Mouse (Mus musculus) intestine, embryonic 15.5 days (tissue): ENCODE measurements around the gene Hydin. TPM values are rescaled to one million over a fixed set of nuclear protein-coding genes. Genes with fewer than 3 reads are reported as not detected.

ENCODE experiments used
- ATAC-seq: fragments of 200-750 bp; cut with Nextera tagmentation; 2 replicates; pipeline ENCODE4 v1.8.0; 2017; ENCODE audit warnings: moderate TSS enrichment, moderate library complexity
- H3K27ac ChIP-seq: fragments of 300-500 bp; sonication (generic); 2 replicates; pipeline ENCODE4 v1.5.1; 2015; ENCODE audit warnings: mild to moderate bottlenecking, inconsistent platforms
- H3K27me3 ChIP-seq: fragments of 300-500 bp; sonication (generic); replicated peaks from 2 replicates; pipeline ENCODE4 v1.6.1; 2015; ENCODE audit warnings: inconsistent platforms
- H3K36me3 ChIP-seq: fragments of 300-500 bp; sonication (generic); 2 replicates; pipeline ENCODE4 v1.6.1; 2015; ENCODE audit warnings: inconsistent platforms
- H3K4me1 ChIP-seq: fragments of 300-500 bp; sonication (generic); replicated peaks from 2 replicates; pipeline ENCODE4 v1.6.1; 2015; ENCODE audit warnings: inconsistent platforms
- H3K4me2 ChIP-seq: fragments of 300-500 bp; sonication (generic); replicated peaks from 2 replicates; pipeline ENCODE4 v1.6.1; 2015; ENCODE audit warnings: mild to moderate bottlenecking, inconsistent platforms
- H3K4me3 ChIP-seq: fragments of 300-500 bp; sonication (generic); replicated peaks from 2 replicates; pipeline ENCODE4 v1.5.1; 2015; ENCODE audit warnings: inconsistent platforms
- H3K9ac ChIP-seq: fragments of 300-500 bp; sonication (generic); 2 replicates; pipeline ENCODE4 v1.6.1; 2015; ENCODE audit warnings: inconsistent platforms
- H3K9me3 ChIP-seq: fragments of 300-500 bp; sonication (generic); 2 replicates; pipeline ENCODE4 v1.6.1; 2016; ENCODE audit warnings: inconsistent platforms
- WGBS: fragments of 180-500 bp; shearing (Covaris S2); methylation state at CpG from one replicate; pipeline ENCODE4 v1.1.7; 2015; 5-methylcytosine and 5-hydroxymethylcytosine counted together
- polyA plus RNA-seq: library from polyadenylated mRNA; unstranded; fragments of >200 nt; fragmentation: Nextera tagmentation; extraction: Ambion mirVana; gene quantifications from 2 replicates; pipeline ENCODE4 v1.2.1, GENCODE M21; 2015

Gene Hydin
- polyA plus RNA-seq, 1 experiment from 2014 or later, result 0.03 TPM

GRCm38 (mm10) chr8:110648577-110648976, 381.8 kb downstream of the Hydin start:
- Histone ChIP-seq H3K27me3 (no peaks in the 10 kb centered on the region), H3K4me3 (no peak overlapping the region), H3K9me3 (no peaks in the 10 kb centered on the region), H3K9ac (no peak overlapping the region), H3K27ac (no peak overlapping the region), H3K4me2 (no peak overlapping the region), H3K36me3 (peaks cover 8% of the 10 kb centered on the region; the same call in 1 of the 2 replicates), H3K4me1 (no peaks in the 10 kb centered on the region)
- no peak for ATAC-seq
- WGBS, result 90% methylated on average over 3 of the region's 3 CpGs

DNA sequence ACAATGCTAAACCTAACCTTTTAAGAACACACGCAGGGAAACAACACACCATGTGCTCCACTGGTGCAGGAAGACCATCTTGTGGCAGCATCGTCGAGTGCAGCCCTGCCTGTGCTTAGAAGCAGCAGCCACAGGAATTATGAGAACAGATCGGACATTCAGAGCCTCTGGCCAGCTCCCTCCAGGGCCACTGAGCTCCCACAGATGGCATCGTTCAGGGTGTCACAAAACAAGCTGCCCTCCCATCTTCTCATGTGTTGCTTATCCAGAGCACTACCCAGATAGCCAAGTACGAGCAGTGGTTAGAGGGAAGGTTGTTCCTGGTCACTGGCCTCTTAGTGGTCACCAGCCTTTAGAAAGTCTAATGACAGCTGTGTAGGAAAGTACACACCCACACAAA, 382.5 kb downstream of the Hydin start:
- 91% methylated on average over 6 of the region's 6 CpGs for WGBS
- ATAC-seq, result no peak
- Histone ChIP-seq H3K27me3 (no peaks in the 10 kb centered on the region), H3K4me1 (no peaks in the 10 kb centered on the region), H3K9me3 (no peaks in the 10 kb centered on the region), H3K4me2 (no peak overlapping the region), H3K27ac (no peak overlapping the region), H3K4me3 (no peak overlapping the region), H3K9ac (no peak overlapping the region), H3K36me3 (peaks cover 8% of the 10 kb centered on the region; the same call in 1 of the 2 replicates)

DNA sequence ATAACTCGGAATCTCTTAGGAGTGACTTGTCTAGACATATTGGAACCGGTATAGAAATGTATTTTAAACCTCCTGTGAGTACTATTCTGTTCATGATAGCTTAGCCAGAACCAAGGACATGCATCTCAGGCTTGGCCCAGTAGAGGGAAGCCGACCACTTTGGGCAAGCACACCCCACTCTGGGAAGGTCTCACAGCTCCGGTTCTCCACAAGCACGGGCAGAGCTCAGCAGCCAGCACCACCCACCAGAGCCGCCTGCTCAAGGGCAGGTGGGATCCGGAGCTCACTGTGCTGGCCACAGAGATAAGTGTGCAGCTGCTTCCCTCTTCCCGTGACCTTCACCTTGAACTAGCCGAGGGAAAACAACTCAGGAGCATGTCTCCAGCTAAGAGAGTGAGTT, 384.1 kb downstream of the Hydin start:
- ATAC-seq, result no peak

DNA sequence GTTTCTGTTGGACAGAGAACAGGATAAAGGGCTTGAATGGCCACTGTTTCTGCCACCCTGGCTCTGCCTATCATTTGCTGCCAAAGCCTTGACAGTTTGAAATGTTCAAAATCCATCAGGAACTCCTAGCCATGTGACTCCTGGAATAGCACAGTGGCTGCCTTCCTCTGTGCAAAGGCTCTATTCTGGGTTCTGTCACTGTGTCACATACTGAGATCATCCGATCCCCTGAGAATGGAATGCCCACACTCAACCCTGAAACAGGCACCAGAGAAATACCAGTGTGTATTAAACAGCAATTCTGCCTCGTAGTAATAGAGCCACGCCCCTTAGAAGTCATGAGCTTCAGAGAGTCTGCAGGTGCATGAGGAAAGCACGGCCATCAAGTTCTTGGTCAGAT, 385.1 kb downstream of the Hydin start:
- no peak overlapping the region for H3K27ac ChIP-seq
- no peak overlapping the region for H3K4me2 ChIP-seq
- H3K36me3 ChIP-seq, result 0 out of 2 replicates have a peak, but pooled peaks cover 4% of the 10 kb centered on the region
- no peaks in the 10 kb centered on the region for H3K9me3 ChIP-seq
- H3K27me3 ChIP-seq, result no peaks in the 10 kb centered on the region
- H3K4me3 ChIP-seq, result no peak overlapping the region
- no peak for ATAC-seq
- WGBS, result 77% methylated on average over 4 of the region's 4 CpGs
- H3K9ac ChIP-seq, result no peak overlapping the region
- no peaks in the 10 kb centered on the region for H3K4me1 ChIP-seq

More for the DNA sequence above, 384.1 kb downstream of the Hydin start:
- Histone ChIP-seq H3K9me3 (no peaks in the 10 kb centered on the region), H3K27me3 (no peaks in the 10 kb centered on the region), H3K27ac (no peak overlapping the region), H3K4me1 (no peaks in the 10 kb centered on the region), H3K4me2 (no peak overlapping the region), H3K4me3 (no peak overlapping the region), H3K36me3 (0 out of 2 replicates have a peak, but pooled peaks cover 4% of the 10 kb centered on the region), H3K9ac (no peak overlapping the region)
- 78% methylated on average over 9 of the region's 9 CpGs for WGBS

DNA sequence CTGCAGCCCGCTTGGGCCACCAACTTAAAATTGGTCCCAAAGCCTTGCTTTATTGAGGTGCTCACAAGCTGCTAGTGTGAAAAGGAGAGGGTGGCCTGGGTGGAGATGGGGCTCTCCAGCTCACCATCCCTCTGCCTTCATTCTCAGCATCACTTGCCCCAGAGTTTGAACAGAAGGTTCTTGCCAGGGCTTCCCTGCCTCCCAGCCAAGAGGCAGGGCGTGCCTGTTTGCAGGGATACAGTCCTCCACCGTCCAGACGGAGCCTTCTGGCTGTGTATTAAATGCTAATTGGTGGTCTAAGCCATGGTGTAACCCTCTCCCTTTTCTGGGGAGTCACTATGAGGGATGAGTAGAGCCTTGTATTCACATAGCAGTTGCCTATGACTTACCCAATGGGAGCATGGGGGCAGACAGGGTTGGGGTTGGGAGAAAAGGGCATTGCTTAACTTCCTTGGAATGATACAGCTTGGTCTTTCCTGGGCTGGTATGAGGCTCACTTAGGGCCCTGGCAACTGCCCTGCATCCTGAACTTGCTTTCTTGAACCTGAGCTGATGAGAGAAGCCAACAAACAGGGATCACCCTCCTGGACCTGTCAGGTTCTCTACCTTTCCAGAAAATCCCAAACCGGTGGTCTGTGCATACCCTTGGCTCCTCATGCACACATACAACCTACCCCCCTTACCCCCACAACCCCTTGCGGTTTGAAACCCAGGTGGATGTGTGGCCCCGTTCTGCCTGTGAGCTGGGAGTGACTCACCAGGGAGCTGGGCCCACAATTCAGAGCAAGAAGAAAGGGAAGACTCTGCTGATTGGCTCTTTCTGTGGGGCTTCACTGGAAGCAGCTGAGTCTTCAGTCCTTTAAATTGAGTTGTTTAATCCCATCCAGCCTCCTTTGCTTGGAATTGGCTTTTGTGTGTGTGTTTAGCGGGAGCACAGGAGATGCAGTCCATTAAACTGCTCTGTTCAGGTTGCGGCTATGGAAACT, 387.6 kb downstream of the Hydin start:
- Histone ChIP-seq H3K27me3 (no peaks in the 10 kb centered on the region), H3K27ac (no peak overlapping the region), H3K9me3 (no peaks in the 10 kb centered on the region), H3K36me3 (peaks cover 8% of the 10 kb centered on the region; the same call in 1 of the 2 replicates), H3K9ac (no peak overlapping the region), H3K4me1 (no peaks in the 10 kb centered on the region), H3K4me3 (no peak overlapping the region), H3K4me2 (no peak overlapping the region)
- WGBS, result 92% methylated on average over 9 of the region's 9 CpGs
- no peak for ATAC-seq

- Histone ChIP-seq H3K36me3 (peaks cover 4% of the 10 kb centered on the region; the same call in 1 of the 2 replicates), H3K9me3 (no peaks in the 10 kb centered on the region), H3K9ac (no peak overlapping the region), H3K27ac (no peak overlapping the region), H3K4me3 (no peak overlapping the region), H3K27me3 (no peaks in the 10 kb centered on the region), H3K4me2 (no peak overlapping the region), H3K4me1 (no peaks in the 10 kb centered on the region)
- 74% methylated on average over 1 of the region's 1 CpGs for WGBS
- ATAC-seq, result no peak
These were observed 389.1 kb downstream of the Hydin start for GRCm38 (mm10) chr8:110655827-110656226.

DNA sequence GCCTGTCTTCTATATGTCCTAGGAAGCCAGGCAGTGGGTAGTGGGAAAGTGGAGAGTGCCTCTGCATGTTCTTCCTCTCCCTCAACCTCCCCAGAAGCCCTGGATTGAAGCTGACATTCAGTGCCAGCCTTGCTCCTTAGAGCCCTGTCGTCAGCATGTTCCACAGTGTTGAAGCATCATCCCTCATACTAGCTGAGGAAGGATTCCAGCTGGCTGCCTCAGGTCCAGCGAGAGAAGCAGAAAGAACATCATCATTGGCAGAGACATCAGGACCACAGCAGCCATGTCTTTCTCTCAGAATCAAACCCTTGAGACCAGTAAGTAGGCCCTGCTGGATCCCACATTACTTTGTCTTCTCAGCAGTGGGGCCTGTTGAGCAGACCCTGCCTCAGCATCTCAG, 390.9 kb downstream of the Hydin start:
- no peak for ATAC-seq
- Histone ChIP-seq H3K9ac (no peak overlapping the region), H3K9me3 (no peaks in the 10 kb centered on the region), H3K27me3 (no peaks in the 10 kb centered on the region), H3K27ac (no peak overlapping the region), H3K4me1 (no peaks in the 10 kb centered on the region), H3K36me3 (peaks cover 4% of the 10 kb centered on the region; the same call in 1 of the 2 replicates), H3K4me2 (no peak overlapping the region), H3K4me3 (no peak overlapping the region)
- 91% methylated on average over 2 of the region's 2 CpGs for WGBS

Other genes with a start within 250 kb of the Hydin start
- 2.5 and 2.6 TPM in 2 replicates for gene Chst4, start 227.2 kb upstream of the Hydin start, polyA plus RNA-seq
- gene Zfp612, start 187.2 kb upstream of the Hydin start, polyA plus RNA-seq, result 5.1 TPM in 2 replicates
- gene Gm21964, start 165.8 kb upstream of the Hydin start, polyA plus RNA-seq, result not detected in 2 replicates
- gene Gm17720, start 164.2 kb upstream of the Hydin start, polyA plus RNA-seq, result not detected in 2 replicates
- gene Calb2, start 98.8 kb upstream of the Hydin start, polyA plus RNA-seq, result 0.13 and 0.38 TPM in 2 replicates
- 8.5 and 9.1 TPM in 2 replicates for gene Cmtr2, start 51.3 kb upstream of the Hydin start, polyA plus RNA-seq